Mouse (Mus musculus) embryonic facial prominence, embryonic 12.5 days (tissue): ENCODE data around the gene Abi3. TPM values are rescaled to one million over a fixed set of nuclear protein-coding genes. Genes with fewer than 3 reads are reported as not detected.

Source experiments
- ATAC-seq: fragments of 200-750 bp; cut with Nextera tagmentation; 2 replicates; pipeline ENCODE4 v1.8.0; 2017; ENCODE audit not compliant: insufficient number of reproducible peaks, insufficient read depth, low FRiP score, low TSS enrichment
- H3K27ac ChIP-seq: fragments of 300-500 bp; sonication (generic); 2 replicates; pipeline ENCODE4 v1.5.1; 2016; ENCODE audit warnings: mild to moderate bottlenecking
- H3K27me3 ChIP-seq: fragments of 300-500 bp; sonication (generic); 2 replicates; pipeline ENCODE4 v1.6.1; 2016; ENCODE audit warnings: mild to moderate bottlenecking, moderate library complexity
- H3K36me3 ChIP-seq: fragments of 300-500 bp; sonication (generic); 2 replicates; pipeline ENCODE4 v1.6.1; 2016; ENCODE audit warnings: mild to moderate bottlenecking
- H3K4me1 ChIP-seq: fragments of 300-500 bp; sonication (generic); 2 replicates; pipeline ENCODE4 v1.6.1; 2016
- H3K4me2 ChIP-seq: fragments of 300-500 bp; sonication (generic); replicated peaks from 2 replicates; pipeline ENCODE4 v1.6.1; 2016; ENCODE audit warnings: mild to moderate bottlenecking, moderate library complexity
- H3K4me3 ChIP-seq: fragments of 300-500 bp; sonication (generic); 2 replicates; pipeline ENCODE4 v1.5.1; 2016; ENCODE audit warnings: mild to moderate bottlenecking
- H3K9ac ChIP-seq: fragments of 300-500 bp; sonication (generic); 2 replicates; pipeline ENCODE4 v1.6.1; 2016; ENCODE audit warnings: mild to moderate bottlenecking, moderate library complexity
- H3K9me3 ChIP-seq: fragments of 300-500 bp; sonication (generic); 2 replicates; pipeline ENCODE4 v1.6.1; 2016; ENCODE audit warnings: mild to moderate bottlenecking, moderate library complexity
- WGBS: fragments of 180-500 bp; shearing (Covaris S2); methylation state at CpG from one replicate; pipeline ENCODE4 v1.1.7; 2016; 5-methylcytosine and 5-hydroxymethylcytosine counted together
- polyA plus RNA-seq: library from polyadenylated mRNA; unstranded; fragments of >200 nt; fragmentation: Nextera tagmentation; extraction: Ambion mirVana; gene quantifications from 2 replicates; pipeline ENCODE4 v1.2.1, GENCODE M21; 2016

The Abi3 gene
- polyA plus RNA-seq, 1 experiment from 2014 or later: 5.0 TPM

GRCm38 (mm10) chr11:95837059-95837458, 5.2 kb downstream of the Abi3 start, which contains the start of gene Gngt2:
TSS of gene Gngt2 (plus strand) at chr11:95837216.
- ATAC-seq: no peak
- H3K27me3 ChIP-seq: peaks cover 66% of the 10 kb centered on the region
- H3K4me1 ChIP-seq: peaks cover 33% of the 10 kb centered on the region
- H3K4me3 ChIP-seq: no peak within 1 kb of the TSS
- no peak within 1 kb of the TSS for H3K4me2 ChIP-seq
- no peaks in the 10 kb centered on the region for H3K9me3 ChIP-seq
- no peaks in the 10 kb centered on the region for H3K36me3 ChIP-seq
- H3K9ac ChIP-seq: no peak within 1 kb of the TSS
- 0 out of 2 replicates have a peak within 1 kb of the TSS, but pooled peaks have one; percentile 13 for H3K27ac ChIP-seq
- WGBS: 70% methylated on average over 10 of the region's 10 CpGs

GRCm38 (mm10) chr11:95836433-95836832, 5.8 kb downstream of the Abi3 start:
- peaks cover 66% of the 10 kb centered on the region for H3K27me3 ChIP-seq
- H3K27ac ChIP-seq: no peak overlapping the region
- peaks cover 28% of the 10 kb centered on the region for H3K4me1 ChIP-seq

GRCm38 (mm10) chr11:95835832-95836231, 6.4 kb downstream of the Abi3 start:
- peaks cover 34% of the 10 kb centered on the region for H3K4me1 ChIP-seq

More at GRCm38 (mm10) chr11:95836433-95836832, 5.8 kb downstream of the Abi3 start:
- WGBS: 65% methylated on average over 6 of the region's 6 CpGs
- Histone ChIP-seq H3K9ac (no peak overlapping the region), H3K4me3 (no peak overlapping the region), H3K36me3 (no peaks in the 10 kb centered on the region), H3K4me2 (no peak overlapping the region), H3K9me3 (no peaks in the 10 kb centered on the region)
- ATAC-seq: no peak

GRCm38 (mm10) chr11:95834742-95835710, 7.2 kb downstream of the Abi3 start:
- Histone ChIP-seq H3K4me2 (0 out of 2 replicates have a peak overlapping the region, but pooled peaks have one; percentile 11), H3K27ac (no peak overlapping the region), H3K27me3 (peaks cover 79% of the 10 kb centered on the region), H3K4me1 (peaks cover 42% of the 10 kb centered on the region), H3K36me3 (no peaks in the 10 kb centered on the region), H3K9ac (no peak overlapping the region), H3K4me3 (no peak overlapping the region), H3K9me3 (no peaks in the 10 kb centered on the region)
- no peak for ATAC-seq
- 14% methylated on average over 15 of the region's 15 CpGs for WGBS

More at GRCm38 (mm10) chr11:95835832-95836231, 6.4 kb downstream of the Abi3 start:
- H3K27me3 ChIP-seq: peaks cover 71% of the 10 kb centered on the region
- ATAC-seq: no peak
- H3K4me3 ChIP-seq: no peak overlapping the region
- 37% methylated on average over 6 of the region's 6 CpGs for WGBS
- H3K4me2 ChIP-seq: no peak overlapping the region
- no peak overlapping the region for H3K27ac ChIP-seq
- no peak overlapping the region for H3K9ac ChIP-seq
- no peaks in the 10 kb centered on the region for H3K9me3 ChIP-seq
- no peaks in the 10 kb centered on the region for H3K36me3 ChIP-seq

- Histone ChIP-seq H3K36me3 (no peaks in the 10 kb centered on the region), H3K27me3 (peaks cover 87% of the 10 kb centered on the region), H3K9me3 (no peaks in the 10 kb centered on the region), H3K4me2 (peak overlapping the region; percentile 11; the same call in 1 of the 2 replicates), H3K27ac (no peak overlapping the region), H3K9ac (0 out of 2 replicates have a peak overlapping the region, but pooled peaks have one; percentile 7), H3K4me1 (peaks cover 43% of the 10 kb centered on the region), H3K4me3 (0 out of 2 replicates have a peak overlapping the region, but pooled peaks have one; percentile 2)
- no peak for ATAC-seq
- 3% methylated on average over 22 of the region's 22 CpGs for WGBS
Measured at GRCm38 (mm10) chr11:95834143-95834667, 8.1 kb downstream of the Abi3 start.

- H3K4me3 ChIP-seq: no peak overlapping the region
- no peak overlapping the region for H3K9ac ChIP-seq
- H3K36me3 ChIP-seq: no peaks in the 10 kb centered on the region
- no peaks in the 10 kb centered on the region for H3K9me3 ChIP-seq
- H3K4me2 ChIP-seq: peak overlapping the region; percentile 11; the same call in 1 of the 2 replicates
- 7% methylated on average over 18 of the region's 18 CpGs for WGBS
- H3K27ac ChIP-seq: no peak overlapping the region
- H3K27me3 ChIP-seq: peaks cover 92% of the 10 kb centered on the region
- peaks cover 43% of the 10 kb centered on the region for H3K4me1 ChIP-seq
- no peak for ATAC-seq
Measured at GRCm38 (mm10) chr11:95833631-95834142, 8.6 kb downstream of the Abi3 start.

- Histone ChIP-seq H3K9ac (no peak overlapping the region), H3K4me2 (no peak overlapping the region), H3K36me3 (no peaks in the 10 kb centered on the region), H3K27me3 (peaks cover 97% of the 10 kb centered on the region), H3K27ac (no peak overlapping the region), H3K9me3 (no peaks in the 10 kb centered on the region), H3K4me3 (no peak overlapping the region), H3K4me1 (peaks cover 43% of the 10 kb centered on the region)
- no peak for ATAC-seq
- 23% methylated on average over 8 of the region's 8 CpGs for WGBS
Measured at GRCm38 (mm10) chr11:95833006-95833570, 9.2 kb downstream of the Abi3 start.

GRCm38 (mm10) chr11:95832129-95833005, 9.9 kb downstream of the Abi3 start:
- H3K27me3 ChIP-seq: peaks cover 98% of the 10 kb centered on the region
- H3K27ac ChIP-seq: no peak overlapping the region
- no peak overlapping the region for H3K9ac ChIP-seq
- H3K4me2 ChIP-seq: no peak overlapping the region
- whole genome bisulfite sequencing: 30% methylated on average over 18 of the region's 18 CpGs
- no peaks in the 10 kb centered on the region for H3K36me3 ChIP-seq
- H3K9me3 ChIP-seq: no peaks in the 10 kb centered on the region
- no peak for ATAC-seq
- no peak overlapping the region for H3K4me3 ChIP-seq
- H3K4me1 ChIP-seq: peaks cover 41% of the 10 kb centered on the region

GRCm38 (mm10) chr11:95831641-95832040, 10.6 kb downstream of the Abi3 start:
- WGBS: 2% methylated on average over 15 of the region's 15 CpGs
- peak overlapping the region; percentile 48; the same call in 1 of the 2 replicates for H3K4me2 ChIP-seq
- peak overlapping the region; percentile 25; the same call in 1 of the 2 replicates for H3K4me3 ChIP-seq
- no peak overlapping the region for H3K9ac ChIP-seq
- peaks cover 34% of the 10 kb centered on the region for H3K4me1 ChIP-seq
- H3K36me3 ChIP-seq: no peaks in the 10 kb centered on the region
- H3K27me3 ChIP-seq: peaks cover 98% of the 10 kb centered on the region
- ATAC-seq: no peak
- H3K27ac ChIP-seq: no peak overlapping the region
- no peaks in the 10 kb centered on the region for H3K9me3 ChIP-seq

- no peak for ATAC-seq
- Histone ChIP-seq H3K9me3 (no peaks in the 10 kb centered on the region), H3K4me2 (peak overlapping the region; percentile 48), H3K27ac (no peak overlapping the region), H3K4me1 (peaks cover 30% of the 10 kb centered on the region), H3K4me3 (peak overlapping the region; percentile 25), H3K36me3 (no peaks in the 10 kb centered on the region), H3K27me3 (peaks cover 98% of the 10 kb centered on the region), H3K9ac (no peak overlapping the region)
- 3% methylated on average over 10 of the region's 10 CpGs for WGBS
Measured at GRCm38 (mm10) chr11:95831276-95831619, 11.0 kb downstream of the Abi3 start.
